Mouse (Mus musculus) MN1 (cell line): ENCODE results near the gene Fam118a.
"Not testable (repeated sequence)": the region's sequence is repeated elsewhere in the genome, so short reads cannot be mapped to it uniquely, and the experiment has no call there.

Experiments
- DNase-seq: peaks from one replicate; pipeline ENCODE4 v3.0.0-alpha.2; 2016; ENCODE audit warnings: low spot score

Fam118a gene

DNA sequence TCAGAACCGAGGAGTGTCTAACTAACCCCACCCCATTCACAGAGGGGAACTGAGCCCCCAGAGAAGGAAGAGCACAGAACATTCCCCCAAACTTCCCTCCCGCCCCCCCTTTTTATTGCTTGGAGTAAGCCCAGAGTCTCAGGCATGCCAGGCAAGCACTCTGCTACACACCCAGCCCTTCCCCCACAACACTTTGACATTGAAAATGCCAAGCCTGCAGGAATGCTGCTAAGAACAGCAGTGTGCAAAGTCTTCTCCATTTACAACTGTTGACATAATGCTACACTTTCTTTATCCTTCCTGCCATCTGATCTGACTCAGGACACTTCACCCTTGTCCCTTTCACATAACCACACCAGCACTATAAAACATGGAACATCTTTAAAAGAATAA is 16.1 kb upstream of the Fam118a start:
- no peak for DNase-seq

DNA sequence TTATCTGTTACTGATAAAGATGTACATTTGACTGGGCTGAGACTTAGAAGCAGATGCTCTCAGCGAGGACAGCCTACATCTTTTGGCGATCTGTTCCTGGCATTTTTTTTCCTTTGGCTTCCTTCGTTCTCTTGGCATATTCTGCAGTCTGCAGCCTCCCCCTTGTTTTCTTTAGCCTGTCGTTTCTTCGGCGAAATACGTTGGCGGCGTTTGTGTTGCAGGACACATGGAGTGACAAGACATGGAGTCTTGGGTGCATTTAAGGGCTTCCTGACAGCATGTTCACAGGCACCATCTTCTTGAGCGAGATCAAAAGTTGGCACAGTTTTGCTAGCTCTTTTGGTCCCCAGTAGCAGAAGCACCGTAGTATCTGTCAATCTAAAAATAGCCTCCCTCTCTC is 13.0 kb upstream of the Fam118a start:
- no peak for DNase-seq

DNA sequence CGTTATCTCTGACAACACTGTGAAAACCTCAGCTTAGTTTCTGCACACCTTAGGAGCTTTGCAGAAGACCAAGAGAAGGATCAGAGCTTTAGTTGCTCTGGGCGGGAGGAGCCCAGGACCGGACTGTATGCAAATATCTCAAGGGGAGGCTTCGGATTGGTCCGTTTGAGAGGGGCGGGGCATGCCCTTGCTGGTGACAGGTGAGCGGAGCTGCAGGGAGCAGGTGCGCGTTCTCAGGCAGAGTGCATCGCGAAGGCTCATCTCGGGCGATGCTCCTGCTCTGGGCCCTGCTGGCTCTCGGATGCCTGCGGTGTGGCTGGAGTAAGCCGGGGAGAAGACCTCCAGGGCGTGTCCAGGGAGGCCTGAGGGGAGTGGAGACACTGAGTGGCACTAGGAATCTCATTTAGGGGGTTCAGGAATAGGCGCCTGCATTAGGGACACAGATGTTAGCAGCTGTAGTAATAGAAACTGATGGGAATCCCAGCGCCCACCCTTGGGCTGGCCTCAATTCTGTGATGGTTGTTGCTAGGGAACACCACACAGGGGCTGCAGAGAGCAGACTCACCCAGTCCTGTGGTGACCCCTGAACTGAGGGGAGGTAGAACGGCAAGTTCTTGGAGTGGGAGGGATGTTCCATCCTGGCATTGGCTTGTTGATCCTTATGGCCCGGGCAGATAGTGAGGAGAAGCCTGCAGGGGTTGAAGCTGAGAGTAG is 11.6 kb upstream of the Fam118a start, which contains the start of gene Upk3a:
Upk3a (plus strand) TSS at position 191 of the 714 bp plus-strand sequence.
- DNase-seq, result no peak

DNA sequence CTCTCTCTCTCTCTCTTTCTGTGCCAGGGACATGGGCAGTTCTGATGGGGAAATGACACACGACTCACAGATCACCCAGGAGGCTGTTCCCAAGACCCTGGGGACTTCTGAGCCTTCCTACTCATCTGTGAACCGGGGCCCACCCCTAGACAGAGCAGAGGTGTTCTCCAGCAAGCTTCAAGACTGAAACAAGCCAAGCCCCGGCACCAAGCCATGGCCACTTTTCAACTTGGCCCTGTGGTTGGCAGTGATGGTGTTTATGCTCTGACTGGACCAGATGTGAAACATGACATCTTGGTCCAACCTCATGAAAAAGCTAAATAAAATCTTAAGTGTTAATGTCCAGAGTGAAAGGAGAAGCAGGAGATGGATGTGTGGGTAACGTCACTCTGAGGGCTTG is 6.5 kb upstream of the Fam118a start:
- no peak for DNase-seq

DNA sequence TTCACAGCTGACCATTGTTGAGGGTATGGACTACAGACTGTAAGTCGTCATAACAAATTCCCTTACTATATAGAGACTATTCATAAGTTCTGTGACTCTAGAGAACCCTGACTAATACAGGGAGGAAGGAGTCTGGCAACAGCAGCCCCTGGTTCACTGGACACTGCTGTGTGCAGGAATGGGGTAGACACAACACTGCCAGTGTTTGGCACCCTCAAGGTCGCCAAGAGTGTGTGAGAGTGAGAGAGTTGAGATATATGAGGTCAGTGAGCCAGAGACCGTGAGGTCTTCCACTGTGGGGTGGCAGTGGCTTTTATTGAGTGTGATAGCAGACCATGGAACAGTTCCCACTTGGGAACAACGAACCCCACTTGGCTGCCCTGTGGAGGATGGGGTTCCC is 2.6 kb upstream of the Fam118a start:
- DNase-seq, result no peak

DNA sequence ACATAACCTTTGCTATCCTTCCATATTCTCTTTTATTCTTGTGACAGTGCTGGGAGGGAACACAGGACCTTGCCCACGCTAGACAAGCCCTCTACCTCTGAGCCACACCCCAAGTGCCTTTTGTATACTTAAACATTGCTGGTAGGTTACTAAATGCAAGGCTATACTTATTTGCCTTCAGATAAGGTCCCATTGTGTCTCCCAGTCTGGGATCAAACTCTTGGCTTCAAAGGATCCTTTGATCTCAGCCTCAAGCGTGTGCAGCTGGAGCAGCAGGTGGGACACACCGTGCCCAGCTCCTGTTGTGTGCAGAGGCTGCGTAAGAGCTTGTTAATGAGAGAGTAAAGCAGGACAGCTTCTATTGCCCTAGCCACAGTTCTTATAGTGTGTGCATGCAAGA is 1.0 kb upstream of the Fam118a start:
- no peak for DNase-seq

DNA sequence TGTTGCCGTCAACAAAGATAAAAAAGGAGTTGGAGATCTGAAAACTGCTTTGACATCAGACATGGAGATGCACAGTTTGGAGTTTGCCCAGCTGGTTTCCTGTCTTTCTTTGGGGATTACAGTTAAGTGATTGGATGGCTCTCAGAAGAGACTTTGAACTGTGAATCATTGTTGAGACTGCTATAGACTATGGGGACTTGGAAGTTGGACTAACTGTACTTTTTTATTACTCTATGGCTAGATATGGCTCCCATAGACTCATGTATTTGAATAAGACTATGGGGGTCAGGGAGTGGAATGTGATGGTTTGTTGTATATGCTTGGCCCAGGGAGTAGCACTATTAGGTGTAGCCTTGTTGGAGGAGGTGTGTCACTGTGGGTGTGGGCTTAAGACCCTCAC is 1.9 kb downstream of the Fam118a start:
- not testable (repeated sequence) for DNase-seq

DNA sequence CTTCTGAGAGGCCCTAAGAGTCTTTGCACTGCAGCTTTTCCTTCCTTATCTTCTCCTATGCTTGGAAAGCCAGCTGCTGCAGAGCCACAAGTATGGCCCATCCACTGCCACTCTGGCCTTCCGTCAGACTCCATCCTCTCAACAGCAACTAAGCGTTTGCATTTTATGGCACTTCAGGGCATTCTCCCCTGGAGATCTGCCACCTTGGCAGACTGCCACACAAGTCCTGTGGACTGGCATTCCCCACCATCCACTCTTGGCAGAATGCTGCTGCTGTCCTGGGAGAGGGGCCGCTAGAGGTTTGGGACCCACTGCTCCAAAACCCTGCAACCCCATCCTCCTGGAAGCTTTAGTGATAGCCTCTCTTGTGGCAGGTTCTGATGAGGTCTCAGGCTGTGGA is 3.1 kb downstream of the Fam118a start:
- peak; percentile 64 for DNase-seq

DNA sequence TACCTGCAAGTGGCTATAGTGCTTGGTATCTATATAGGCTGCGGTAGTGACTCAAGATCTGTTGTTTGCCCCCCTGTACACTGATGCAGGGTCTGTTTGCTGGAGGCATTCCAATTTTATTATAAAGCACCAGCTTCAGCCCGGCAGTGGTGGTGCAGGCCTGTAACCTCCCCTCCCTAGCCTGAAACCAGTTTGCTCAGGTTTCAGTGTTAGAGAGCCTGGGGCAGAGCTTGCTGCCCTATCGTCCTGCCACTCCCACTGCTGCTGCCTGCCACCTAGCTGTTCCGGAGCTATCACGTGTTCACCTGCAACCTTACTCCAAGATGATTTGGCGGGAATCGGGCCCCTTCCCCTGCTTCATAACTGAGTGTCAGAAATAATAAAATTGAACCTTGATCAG is 5.2 kb downstream of the Fam118a start:
- DNase-seq, result not testable (repeated sequence)

DNA sequence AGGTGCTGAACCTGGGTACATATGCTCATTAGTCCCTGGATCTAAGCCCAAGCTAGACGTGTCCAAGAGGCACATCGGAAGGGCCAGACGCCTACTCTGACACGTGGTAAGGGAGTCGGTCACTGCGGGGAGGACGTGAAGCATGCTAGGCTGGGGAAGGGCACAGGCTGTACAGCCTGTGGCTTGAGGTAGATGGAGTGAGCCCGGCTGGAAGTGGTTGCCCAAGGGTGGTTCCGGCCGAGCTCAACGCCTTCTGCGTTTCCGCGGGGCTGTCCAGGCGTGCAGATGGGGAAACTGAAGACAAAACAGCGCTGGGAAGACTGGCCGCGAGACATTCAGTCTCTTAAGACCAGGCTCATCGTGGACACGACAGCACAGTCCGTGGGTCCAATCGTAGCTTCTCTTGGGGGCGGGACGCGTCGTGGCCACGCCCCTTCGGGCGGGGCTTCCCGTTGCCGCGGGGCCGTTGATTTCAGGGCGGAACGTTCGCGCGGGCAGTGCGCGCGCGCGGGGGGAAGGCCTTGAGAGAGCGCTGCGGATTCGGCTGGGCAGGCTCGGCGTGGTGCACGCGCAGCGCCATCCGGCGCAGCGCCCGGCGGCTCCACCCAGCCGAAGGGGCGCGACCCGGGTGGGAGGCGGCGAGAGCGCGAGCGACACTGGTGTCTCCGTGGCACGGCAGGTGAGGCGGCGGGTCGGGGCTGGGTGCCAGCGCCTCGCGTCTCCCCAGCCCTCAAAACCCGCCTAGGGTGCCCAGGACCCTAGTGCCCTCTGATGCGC is 8.0 kb downstream of the Fam118a start:
- peak; percentile 100 for DNase-seq

DNA sequence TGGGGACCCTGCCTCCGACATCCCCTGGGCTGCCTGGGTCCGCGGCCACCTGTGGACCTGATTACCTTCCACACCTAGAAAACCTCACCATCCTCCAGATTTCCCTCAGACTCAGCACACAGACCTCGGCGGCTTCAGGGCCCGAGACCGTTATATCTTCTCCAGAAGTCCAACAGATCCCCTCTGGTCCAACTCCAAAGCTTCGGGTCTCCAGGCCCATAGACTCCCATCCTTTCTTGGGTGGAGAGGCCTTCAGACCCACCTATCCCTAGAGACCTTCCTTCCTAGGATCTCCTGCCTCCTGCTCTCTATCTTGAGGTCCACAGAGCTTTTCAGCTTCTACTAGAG is 8.6 kb downstream of the Fam118a start:
- DNase-seq, result peak; percentile 51

DNA sequence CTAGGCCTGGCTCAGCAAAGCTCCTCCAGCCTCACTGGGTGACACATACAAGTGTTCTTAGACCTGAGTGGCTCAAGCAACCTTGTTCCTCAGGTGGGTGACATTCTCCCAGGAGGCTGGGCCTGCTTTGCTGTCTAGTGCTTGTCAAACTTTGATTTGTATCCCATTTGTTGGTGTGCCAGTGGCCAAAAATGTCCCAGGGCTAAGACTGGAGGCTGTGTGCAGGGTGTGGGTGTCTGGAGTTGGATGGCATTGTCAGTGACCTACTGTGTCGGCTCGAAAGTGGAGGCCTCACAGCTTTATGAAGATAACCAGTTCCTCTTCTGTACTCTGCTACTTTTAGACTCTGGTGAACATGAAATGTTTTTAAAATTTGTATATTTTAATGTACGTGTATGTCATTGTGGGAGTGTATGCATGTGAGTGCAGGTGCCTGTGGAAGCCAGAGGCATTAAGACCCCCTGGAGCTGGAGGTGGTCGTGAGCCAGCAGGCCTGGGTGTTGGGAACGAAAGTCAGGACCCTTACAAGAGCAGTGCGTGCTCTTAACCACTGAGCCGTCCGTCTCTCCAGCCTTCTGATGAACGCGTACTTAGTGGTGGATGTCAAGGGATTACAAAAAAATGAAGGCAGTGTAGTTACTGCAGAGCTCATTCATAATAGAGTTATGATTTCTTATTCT is 12.9 kb downstream of the Fam118a start:
- no peak for DNase-seq

DNA sequence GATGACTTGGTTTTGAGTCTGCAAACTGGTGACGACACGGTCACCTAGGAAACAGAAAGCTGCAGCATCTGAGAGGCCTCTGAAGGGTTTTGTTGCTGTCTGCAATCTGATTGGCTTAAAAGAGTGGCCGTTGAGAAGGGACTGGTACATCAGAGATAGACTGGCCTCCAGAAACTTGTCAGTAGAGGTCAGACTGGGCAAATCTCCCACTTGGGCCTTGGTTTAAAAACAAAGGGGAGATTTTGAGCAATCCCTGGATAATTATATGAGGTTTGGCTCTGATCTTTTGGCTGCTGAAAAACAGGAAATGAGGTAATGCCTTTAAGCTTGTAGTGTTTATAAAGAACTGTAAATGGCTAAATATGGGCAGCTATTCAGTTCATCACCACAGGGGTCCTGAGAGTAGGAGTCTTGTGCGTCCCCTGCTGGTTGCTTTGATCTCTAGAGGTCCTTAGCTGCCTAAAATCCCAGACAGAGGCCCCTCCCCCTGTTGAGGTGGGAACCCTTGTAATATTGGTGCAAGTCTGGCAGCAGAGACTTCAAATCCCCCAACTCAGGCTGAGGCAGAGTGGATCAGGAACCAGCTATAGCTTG is 13.7 kb downstream of the Fam118a start:
- DNase-seq, result peak; percentile 93

DNA sequence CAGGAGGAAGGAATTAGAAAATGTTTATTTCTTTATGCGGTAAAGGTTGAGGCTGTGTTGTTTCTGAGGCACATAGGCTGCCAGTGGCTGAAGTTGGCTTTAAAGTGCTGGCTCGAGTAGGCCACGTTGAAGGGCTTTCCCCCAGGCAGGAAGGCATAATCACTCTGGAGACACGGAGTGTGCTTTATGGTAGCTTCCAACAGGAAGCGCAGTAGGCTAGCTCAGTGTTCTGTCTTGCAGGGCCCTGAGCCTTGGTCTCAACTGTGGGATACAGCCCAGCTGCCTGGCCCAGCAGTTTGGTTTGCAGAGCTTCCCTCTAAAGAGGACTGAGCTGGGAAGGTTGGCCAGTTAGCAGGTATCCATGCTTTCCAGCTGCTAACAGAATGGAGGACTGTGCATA is 14.4 kb downstream of the Fam118a start:
- DNase-seq, result no peak

DNA sequence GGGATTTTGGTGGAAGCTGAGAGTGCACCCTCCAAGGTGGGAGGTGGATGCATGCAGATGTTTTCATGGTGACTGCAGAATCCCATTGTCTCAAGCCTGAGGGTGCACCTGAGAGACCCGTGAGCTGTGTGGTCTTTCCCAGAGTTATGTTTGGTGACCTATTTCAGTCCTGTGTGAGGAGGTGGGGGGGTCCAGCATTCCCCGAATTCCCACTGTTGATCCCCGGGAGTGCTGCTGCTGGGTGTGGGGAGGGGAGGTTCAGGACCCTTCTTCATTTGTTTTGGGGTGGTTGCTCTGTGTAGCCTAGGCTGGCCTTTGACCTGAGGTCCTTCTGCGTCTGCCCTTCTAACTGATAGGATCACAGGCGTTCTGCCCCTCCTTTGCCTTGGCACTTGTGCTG is 15.0 kb downstream of the Fam118a start:
- no peak for DNase-seq

DNA sequence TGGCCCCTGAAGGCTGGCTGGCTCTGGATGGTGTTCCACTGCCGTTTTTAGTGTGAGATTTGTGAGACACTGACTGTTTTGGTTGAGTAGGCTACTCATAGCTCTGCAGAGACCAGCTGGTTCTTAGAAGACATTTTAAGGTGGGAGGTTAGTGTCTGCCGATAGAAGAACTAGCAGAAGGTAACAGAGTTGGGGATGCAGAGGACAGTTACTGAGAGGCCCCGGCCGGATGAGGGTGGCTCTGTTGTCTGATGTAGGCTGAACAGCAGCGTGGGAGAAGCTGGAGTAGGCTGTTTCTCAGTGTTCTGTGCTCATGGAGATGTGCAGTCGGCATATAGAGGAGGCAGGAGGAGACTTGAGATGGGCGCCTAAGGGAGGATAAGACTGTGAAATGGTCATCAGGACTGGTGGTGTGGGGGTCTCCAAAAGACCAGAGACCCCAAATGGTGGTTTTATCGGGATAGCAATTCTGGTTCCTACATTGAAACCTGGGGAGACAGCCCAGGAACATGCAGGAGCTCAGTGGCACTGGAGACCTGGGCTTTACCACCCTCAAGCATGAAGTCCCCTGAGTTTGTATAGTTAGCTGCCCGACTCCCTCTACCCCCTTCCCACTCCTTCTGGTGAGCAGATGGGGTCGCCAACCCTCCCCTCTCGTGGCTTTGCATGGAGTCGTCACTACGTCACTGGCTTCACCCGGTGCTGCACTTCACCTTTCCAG is 17.6 kb downstream of the Fam118a start:
- no peak for DNase-seq

DNA sequence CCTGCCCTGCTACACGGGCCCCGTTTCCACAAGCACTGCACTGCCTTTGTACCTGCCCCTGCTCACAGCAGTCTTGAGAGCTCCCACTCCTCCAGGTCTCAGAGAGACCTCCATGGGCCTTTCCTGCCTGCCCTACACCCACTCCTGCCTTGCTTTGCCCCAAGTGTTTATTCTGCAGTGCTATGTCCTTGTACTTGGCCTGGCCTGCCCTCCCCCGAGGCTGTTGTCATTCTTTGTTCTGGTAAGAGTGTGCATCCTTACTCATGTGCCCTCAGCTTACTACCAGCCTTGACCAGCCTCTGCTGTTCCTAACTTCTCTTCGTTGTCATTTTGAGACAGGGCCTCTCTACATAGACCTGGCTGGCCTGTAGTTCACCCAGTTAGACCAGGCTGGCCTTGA is 19.1 kb downstream of the Fam118a start:
- DNase-seq, result no peak

DNA sequence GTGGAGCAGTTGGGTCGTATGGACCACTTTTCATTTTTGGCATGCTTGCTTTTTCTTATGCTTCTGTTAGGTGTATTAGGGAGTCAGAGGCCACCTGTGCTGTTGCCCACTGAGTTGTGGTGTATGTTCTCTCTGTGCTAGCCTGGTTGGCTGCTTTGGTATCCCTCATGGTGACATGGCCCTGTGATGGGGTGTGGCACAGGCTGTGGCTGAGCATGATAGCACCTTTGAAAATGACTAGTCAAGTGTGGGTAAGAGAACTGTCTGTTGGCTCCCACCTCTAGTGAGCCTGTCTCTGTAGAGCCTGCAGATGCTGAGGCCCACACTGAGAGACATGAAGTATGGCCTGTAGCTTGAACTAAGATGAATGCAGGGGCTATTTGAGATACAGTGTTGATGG is 21.0 kb downstream of the Fam118a start:
- no peak for DNase-seq

DNA sequence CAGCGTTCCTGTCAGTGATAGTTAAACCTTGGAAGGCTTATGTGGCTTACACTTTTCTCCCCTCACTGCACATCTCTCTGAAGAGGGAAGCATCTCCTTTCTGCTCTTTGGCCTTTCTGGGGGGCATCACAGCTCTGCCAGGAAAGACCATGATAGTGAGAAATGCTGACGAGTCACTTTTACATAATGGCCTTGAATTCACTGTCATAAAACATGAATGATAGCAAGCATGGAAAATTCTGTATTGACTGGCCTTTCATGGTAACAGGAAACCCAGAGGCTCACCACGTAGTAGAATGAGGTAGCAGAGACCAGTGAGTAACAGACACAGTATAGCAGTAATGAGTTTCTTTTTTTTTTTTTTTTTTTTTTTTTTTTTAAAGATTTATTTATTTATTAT is 25.4 kb downstream of the Fam118a start:
- DNase-seq, result no peak

DNA sequence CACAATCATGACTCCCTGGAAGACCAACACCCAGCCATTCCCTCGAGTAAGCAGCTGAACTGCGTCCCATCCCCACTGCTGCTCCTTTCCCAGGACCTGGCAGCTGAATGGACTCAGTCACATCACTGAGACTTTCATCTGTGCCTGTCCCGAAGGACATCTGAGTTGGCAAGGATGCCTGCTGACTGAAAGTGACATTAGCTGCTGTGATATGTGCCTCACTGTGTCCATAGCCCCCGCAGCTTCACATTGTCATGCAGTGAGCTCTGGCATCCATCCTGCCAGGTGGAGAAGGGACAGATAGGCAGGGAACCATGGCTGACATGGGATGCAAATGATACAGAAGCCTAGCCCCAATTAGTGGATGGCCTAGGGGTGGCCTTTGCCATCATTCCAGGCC is 26.4 kb downstream of the Fam118a start:
- DNase-seq, result no peak

DNA sequence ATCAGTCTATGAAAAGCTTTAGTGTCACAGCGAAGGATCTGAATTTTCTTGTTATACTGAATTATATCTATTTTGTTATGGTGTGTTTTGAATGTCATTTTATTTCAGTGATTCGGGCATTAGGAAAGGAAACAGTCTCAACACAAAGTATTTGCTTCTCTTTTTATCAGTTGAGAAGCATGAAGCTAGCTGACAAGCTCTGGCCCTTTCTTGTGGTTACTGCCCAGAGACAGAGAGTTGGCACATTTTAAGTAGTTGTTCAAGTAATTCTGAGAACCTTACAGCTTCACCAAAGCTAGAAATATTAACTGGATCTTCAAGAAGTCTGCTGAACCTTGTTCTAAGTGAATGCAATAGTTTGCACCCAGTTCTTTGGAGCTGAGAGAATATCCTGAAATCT is 34.7 kb downstream of the Fam118a start:
- DNase-seq, result no peak

DNA sequence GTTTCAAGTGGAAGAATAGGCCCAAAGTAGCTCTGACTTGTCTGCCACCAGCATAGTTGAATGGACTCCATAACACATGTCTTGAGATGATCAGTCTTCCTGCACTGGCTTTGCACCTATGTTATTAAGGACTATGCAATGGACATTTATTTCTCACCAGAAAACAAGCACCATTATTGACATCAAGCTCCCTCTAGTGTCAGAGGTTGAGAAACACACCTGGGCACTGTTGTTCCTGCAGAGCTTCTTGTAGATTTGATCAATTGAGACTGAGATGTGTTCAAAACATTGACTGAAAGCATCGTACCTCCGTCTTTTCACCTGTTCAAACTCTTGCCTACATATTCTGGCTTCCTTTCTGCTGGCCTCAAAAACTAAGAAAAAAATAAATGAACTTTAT is 41.8 kb downstream of the Fam118a start:
- peak; percentile 82 for DNase-seq
